Mouse (Mus musculus): ENCODE data around the gene Lamtor4. TPM values are rescaled to one million over a fixed set of nuclear protein-coding genes. Genes with fewer than 3 reads are reported as not detected.

The Lamtor4 gene
- polyA plus RNA-seq, 1 experiment from 2014 or later = 56.7 TPM

DNA sequence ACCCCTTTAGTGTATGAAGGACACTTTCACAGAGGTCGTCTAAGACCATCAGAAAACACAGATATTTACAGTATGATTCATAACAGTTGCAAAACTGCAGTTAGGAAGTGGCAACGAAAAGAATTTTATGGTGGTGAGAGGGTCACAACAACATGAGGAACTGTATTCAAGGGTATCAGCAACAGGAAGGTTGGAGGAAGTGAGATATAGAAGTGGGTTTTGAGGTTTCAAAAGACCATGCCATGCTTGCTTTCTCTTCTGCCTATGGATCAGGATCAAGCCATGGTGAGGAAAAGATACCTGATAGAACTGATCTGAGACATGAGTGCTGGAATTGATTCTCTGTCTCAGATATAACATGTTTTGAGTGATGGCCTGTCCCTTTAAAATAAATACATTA is 27.9 kb upstream of the Lamtor4 start:
- no peak overlapping the region for H3K4me2 ChIP-seq (ENCODE audit: low read depth, low read length)
- no peak overlapping the region for H3K4me3 ChIP-seq (ENCODE audit: low read length)
- H3K36me3 ChIP-seq (ENCODE audit: control insufficient read depth, insufficient read depth, low read length) = no peaks in the 10 kb centered on the region
- H3K9me3 ChIP-seq (ENCODE audit: control insufficient read depth, low read length) = no peaks in the 10 kb centered on the region
- H3K27ac ChIP-seq (ENCODE audit: low read length) = no peak overlapping the region
- no peak for ATAC-seq (ENCODE audit: low read depth)
- WGBS = 51% methylated on average over 2 of the region's 2 CpGs
- no peaks in the 10 kb centered on the region for H3K4me1 ChIP-seq (replicated peaks; ENCODE audit: control insufficient read depth, insufficient read depth, low read length)
- H3K9ac ChIP-seq (ENCODE audit: low read length) = no peak overlapping the region
- H3K27me3 ChIP-seq (ENCODE audit: control insufficient read depth, insufficient read depth, low read depth, low read length) = no peaks in the 10 kb centered on the region

DNA sequence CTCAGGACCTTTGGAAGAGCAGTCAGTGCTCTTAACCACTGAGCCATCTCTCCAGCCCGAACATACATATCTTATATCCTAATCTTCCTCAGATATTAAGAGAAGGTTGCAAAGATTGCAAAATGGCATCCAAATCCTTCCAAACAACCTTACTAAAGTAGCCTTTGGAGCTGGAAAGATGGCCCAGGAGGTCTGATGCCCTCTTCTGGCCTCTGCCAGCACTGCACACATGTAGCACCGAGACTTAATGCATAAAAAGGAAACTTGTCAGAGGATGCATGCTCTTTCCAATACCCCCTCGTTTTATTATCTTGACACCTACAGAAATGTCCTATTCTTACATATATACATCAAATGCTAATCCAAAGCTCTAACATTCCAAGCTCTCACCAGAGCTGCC is 27.3 kb upstream of the Lamtor4 start:
- no peaks in the 10 kb centered on the region for H3K9me3 ChIP-seq (ENCODE audit: control insufficient read depth, low read length)
- H3K9ac ChIP-seq (ENCODE audit: low read length) = no peak overlapping the region
- H3K27ac ChIP-seq (ENCODE audit: low read length) = no peak overlapping the region
- no peak overlapping the region for H3K4me3 ChIP-seq (ENCODE audit: low read length)
- no peaks in the 10 kb centered on the region for H3K27me3 ChIP-seq (ENCODE audit: control insufficient read depth, insufficient read depth, low read depth, low read length)
- WGBS = 49% methylated on average over 3 of the region's 3 CpGs
- no peak overlapping the region for H3K4me2 ChIP-seq (ENCODE audit: low read depth, low read length)
- no peaks in the 10 kb centered on the region for H3K36me3 ChIP-seq (ENCODE audit: control insufficient read depth, insufficient read depth, low read length)
- no peaks in the 10 kb centered on the region for H3K4me1 ChIP-seq (replicated peaks; ENCODE audit: control insufficient read depth, insufficient read depth, low read length)
- no peak for ATAC-seq (ENCODE audit: low read depth)

DNA sequence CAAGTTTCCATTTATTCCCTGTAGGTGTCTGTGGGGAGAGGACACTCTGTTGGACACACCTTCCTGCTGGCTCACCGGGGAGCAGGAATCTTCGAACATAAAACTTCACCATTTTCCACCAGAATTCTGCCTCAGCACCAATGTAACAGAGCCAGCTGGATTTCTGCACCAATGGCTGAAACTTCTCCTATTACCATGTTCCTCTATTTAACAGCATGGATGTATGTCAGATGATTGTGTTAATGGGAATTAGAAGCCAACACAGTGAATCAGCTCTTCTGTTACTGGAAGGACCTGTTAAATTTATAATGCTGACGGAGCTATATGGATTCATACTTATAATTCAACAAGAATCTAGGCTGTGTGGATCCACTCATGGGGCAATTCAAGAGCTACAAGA is 25.8 kb upstream of the Lamtor4 start:
- no peak for ATAC-seq (ENCODE audit: low read depth)
- no peak overlapping the region for H3K27ac ChIP-seq (ENCODE audit: low read length)
- H3K4me3 ChIP-seq (ENCODE audit: low read length) = no peak overlapping the region
- no peak overlapping the region for H3K9ac ChIP-seq (ENCODE audit: low read length)
- 82% methylated on average over 3 of the region's 3 CpGs for WGBS
- H3K9me3 ChIP-seq (ENCODE audit: control insufficient read depth, low read length) = no peaks in the 10 kb centered on the region
- H3K36me3 ChIP-seq (ENCODE audit: control insufficient read depth, insufficient read depth, low read length) = no peaks in the 10 kb centered on the region
- H3K4me1 ChIP-seq (replicated peaks; ENCODE audit: control insufficient read depth, insufficient read depth, low read length) = no peaks in the 10 kb centered on the region
- no peaks in the 10 kb centered on the region for H3K27me3 ChIP-seq (ENCODE audit: control insufficient read depth, insufficient read depth, low read depth, low read length)
- no peak overlapping the region for H3K4me2 ChIP-seq (ENCODE audit: low read depth, low read length)

DNA sequence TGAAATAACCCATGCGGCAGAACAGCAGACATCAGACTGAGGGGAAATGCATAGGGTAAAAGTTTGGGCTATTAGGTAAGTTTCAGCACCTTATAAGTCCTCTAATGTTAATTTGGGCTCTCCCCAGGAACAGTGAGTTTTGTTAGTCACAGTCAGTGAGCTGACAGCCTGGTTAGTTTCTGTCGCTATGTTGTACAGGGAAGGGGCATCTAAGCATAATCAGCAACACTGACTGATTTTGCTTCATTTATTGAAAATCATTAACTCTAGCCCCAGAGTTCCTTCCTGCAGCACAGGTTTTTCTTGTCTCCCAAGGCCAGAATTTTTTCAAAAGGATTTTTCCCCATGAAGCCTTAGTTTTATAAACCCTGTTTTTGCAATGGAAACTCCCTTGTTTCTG is 21.5 kb upstream of the Lamtor4 start:
- no peak overlapping the region for H3K9ac ChIP-seq (ENCODE audit: low read length)
- no peak overlapping the region for H3K4me2 ChIP-seq (ENCODE audit: low read depth, low read length)
- no peaks in the 10 kb centered on the region for H3K9me3 ChIP-seq (ENCODE audit: control insufficient read depth, low read length)
- no peaks in the 10 kb centered on the region for H3K4me1 ChIP-seq (replicated peaks; ENCODE audit: control insufficient read depth, insufficient read depth, low read length)
- H3K4me3 ChIP-seq (ENCODE audit: low read length) = no peak overlapping the region
- ATAC-seq (ENCODE audit: low read depth) = no peak
- H3K27me3 ChIP-seq (ENCODE audit: control insufficient read depth, insufficient read depth, low read depth, low read length) = no peaks in the 10 kb centered on the region
- WGBS = 74% methylated on average over 2 of the region's 2 CpGs
- H3K27ac ChIP-seq (ENCODE audit: low read length) = no peak overlapping the region
- no peaks in the 10 kb centered on the region for H3K36me3 ChIP-seq (ENCODE audit: control insufficient read depth, insufficient read depth, low read length)

DNA sequence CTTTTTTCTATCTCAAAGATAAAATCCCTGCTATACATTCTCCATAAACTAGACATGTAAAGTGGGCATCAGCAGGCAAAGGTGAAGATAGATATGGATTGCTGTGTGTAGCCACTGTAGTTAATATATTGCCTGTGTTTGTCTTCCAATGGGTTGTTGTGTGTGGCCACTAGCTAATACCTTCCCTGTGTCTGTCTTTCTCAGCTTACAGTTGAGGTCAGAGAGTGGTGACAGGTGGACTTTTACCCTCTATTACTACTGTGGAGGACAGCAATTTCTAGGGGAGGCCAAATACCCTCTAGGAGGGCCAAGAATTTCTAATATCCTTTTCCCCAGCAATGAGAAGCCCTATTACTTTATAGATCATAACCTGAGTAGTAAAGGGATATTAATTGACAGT is 21.1 kb upstream of the Lamtor4 start:
- Histone ChIP-seq H3K27me3 (ENCODE audit: control insufficient read depth, insufficient read depth, low read depth, low read length) (no peaks in the 10 kb centered on the region), H3K4me2 (ENCODE audit: low read depth, low read length) (no peak overlapping the region), H3K4me1 (replicated peaks; ENCODE audit: control insufficient read depth, insufficient read depth, low read length) (no peaks in the 10 kb centered on the region), H3K9ac (ENCODE audit: low read length) (no peak overlapping the region), H3K36me3 (ENCODE audit: control insufficient read depth, insufficient read depth, low read length) (no peaks in the 10 kb centered on the region), H3K4me3 (ENCODE audit: low read length) (no peak overlapping the region), H3K9me3 (ENCODE audit: control insufficient read depth, low read length) (no peaks in the 10 kb centered on the region), H3K27ac (ENCODE audit: low read length) (no peak overlapping the region)
- ATAC-seq (ENCODE audit: low read depth) = no peak

DNA sequence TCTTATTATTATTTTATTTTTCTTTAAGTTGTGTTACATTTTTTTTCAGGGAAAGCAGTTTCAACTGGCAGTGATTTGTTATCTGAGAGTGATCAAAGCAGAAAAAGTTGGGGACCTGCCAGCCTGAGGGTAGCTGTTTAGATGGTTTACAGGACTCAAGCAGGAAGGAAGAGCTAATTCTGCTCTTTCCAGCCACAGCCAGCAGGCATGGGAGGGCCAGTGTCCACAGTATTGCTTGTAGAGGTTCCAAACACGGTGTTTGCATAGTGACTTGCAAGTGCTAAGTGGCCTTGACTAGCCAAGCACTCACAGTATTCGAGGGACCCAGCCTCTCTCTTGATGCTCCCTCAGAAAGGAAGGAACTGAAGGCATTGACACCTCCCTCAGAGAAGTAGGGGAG is 13.8 kb upstream of the Lamtor4 start:
- Histone ChIP-seq H3K9me3 (ENCODE audit: control insufficient read depth, low read length) (no peaks in the 10 kb centered on the region), H3K36me3 (ENCODE audit: control insufficient read depth, insufficient read depth, low read length) (no peaks in the 10 kb centered on the region), H3K4me3 (ENCODE audit: low read length) (no peak overlapping the region), H3K4me2 (ENCODE audit: low read depth, low read length) (no peak overlapping the region), H3K27me3 (ENCODE audit: control insufficient read depth, insufficient read depth, low read depth, low read length) (no peaks in the 10 kb centered on the region), H3K9ac (ENCODE audit: low read length) (no peak overlapping the region), H3K4me1 (replicated peaks; ENCODE audit: control insufficient read depth, insufficient read depth, low read length) (no peaks in the 10 kb centered on the region), H3K27ac (ENCODE audit: low read length) (no peak overlapping the region)
- ATAC-seq (ENCODE audit: low read depth) = no peak
- WGBS = 7% methylated on average over 2 of the region's 2 CpGs

DNA sequence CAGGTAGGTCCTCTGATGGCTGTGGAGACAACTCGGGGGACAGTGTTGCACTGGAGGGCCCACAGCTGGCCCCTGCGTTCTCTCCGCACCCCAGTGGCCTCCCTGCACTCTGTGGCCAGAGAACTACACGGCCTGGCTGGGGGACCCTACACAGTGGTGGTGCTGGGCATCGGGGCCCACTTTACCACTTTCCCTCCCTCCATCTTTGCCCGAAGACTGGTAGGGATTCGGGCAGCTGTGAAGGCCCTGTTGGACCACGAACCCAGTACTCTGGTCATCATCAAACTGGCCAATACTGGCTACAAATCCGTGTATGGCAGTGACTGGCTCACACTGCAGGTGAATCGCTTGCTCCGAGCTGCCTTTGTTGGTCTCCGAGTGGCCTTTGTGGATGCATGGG is 4.1 kb upstream of the Lamtor4 start:
- ATAC-seq (ENCODE audit: low read depth) = no peak
- Histone ChIP-seq H3K4me3 (ENCODE audit: low read length) (no peak overlapping the region), H3K36me3 (ENCODE audit: control insufficient read depth, insufficient read depth, low read length) (no peaks in the 10 kb centered on the region), H3K27me3 (ENCODE audit: control insufficient read depth, insufficient read depth, low read depth, low read length) (no peaks in the 10 kb centered on the region), H3K9ac (ENCODE audit: low read length) (no peak overlapping the region), H3K9me3 (ENCODE audit: control insufficient read depth, low read length) (no peaks in the 10 kb centered on the region), H3K27ac (ENCODE audit: low read length) (no peak overlapping the region), H3K4me2 (ENCODE audit: low read depth, low read length) (no peak overlapping the region), H3K4me1 (replicated peaks; ENCODE audit: control insufficient read depth, insufficient read depth, low read length) (peaks cover 2% of the 10 kb centered on the region)
- WGBS = 80% methylated on average over 12 of the region's 12 CpGs

DNA sequence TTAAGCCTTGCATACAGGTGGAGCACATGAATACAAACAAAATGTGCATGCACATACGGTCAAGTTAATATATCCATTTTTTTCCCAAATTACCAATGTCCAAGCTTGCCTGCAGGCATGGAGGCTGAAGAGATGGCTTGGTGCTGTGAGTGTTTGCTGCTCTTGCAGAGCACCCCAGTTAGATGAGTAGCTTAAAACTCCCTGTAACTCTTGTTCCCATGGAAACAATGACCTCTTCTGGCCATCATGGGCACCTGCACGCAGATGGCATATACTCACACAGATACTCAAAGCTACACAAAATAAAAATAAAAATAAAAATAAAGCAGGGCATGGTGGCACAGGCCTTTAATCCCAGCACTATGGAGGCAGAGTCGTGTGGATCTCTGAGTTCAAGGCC is 2.2 kb upstream of the Lamtor4 start:
- Histone ChIP-seq H3K27me3 (ENCODE audit: control insufficient read depth, insufficient read depth, low read depth, low read length) (no peaks in the 10 kb centered on the region), H3K4me3 (ENCODE audit: low read length) (no peak overlapping the region), H3K4me2 (ENCODE audit: low read depth, low read length) (no peak overlapping the region), H3K27ac (ENCODE audit: low read length) (no peak overlapping the region), H3K9me3 (ENCODE audit: control insufficient read depth, low read length) (no peaks in the 10 kb centered on the region), H3K4me1 (replicated peaks; ENCODE audit: control insufficient read depth, insufficient read depth, low read length) (peaks cover 6% of the 10 kb centered on the region), H3K36me3 (ENCODE audit: control insufficient read depth, insufficient read depth, low read length) (no peaks in the 10 kb centered on the region), H3K9ac (ENCODE audit: low read length) (no peak overlapping the region)
- 86% methylated on average over 3 of the region's 3 CpGs for WGBS
- no peak for ATAC-seq (ENCODE audit: low read depth)

DNA sequence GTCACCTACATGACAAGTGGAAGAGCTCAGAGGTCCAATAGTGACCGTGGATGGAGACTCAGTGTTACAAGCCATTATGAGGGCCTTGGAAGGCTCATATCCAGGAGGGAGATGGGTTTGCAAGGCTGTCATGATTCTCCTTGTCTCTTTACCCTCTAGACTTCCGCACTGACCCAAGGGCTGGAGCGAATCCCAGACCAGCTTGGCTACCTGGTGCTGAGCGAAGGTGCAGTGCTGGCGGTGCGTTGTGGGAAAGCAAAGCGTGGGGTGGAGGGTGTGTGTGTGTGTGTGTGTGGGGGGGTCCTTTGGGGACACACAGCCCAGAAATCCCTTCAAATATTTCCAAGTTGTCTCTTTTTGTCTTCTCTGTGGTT is 799 bp downstream of the Lamtor4 start:
- peak overlapping the region; percentile 91 for H3K4me3 ChIP-seq (ENCODE audit: low read length)
- WGBS = 11% methylated on average over 7 of the region's 7 CpGs
- peaks cover 15% of the 10 kb centered on the region for H3K36me3 ChIP-seq (ENCODE audit: control insufficient read depth, insufficient read depth, low read length)
- H3K9me3 ChIP-seq (ENCODE audit: control insufficient read depth, low read length) = no peaks in the 10 kb centered on the region
- H3K9ac ChIP-seq (ENCODE audit: low read length) = peak overlapping the region; percentile 84
- ATAC-seq (ENCODE audit: low read depth) = no peak
- H3K4me2 ChIP-seq (ENCODE audit: low read depth, low read length) = peak overlapping the region; percentile 82
- H3K27me3 ChIP-seq (ENCODE audit: control insufficient read depth, insufficient read depth, low read depth, low read length) = no peaks in the 10 kb centered on the region
- peaks cover 6% of the 10 kb centered on the region for H3K4me1 ChIP-seq (replicated peaks; ENCODE audit: control insufficient read depth, insufficient read depth, low read length)
- H3K27ac ChIP-seq (ENCODE audit: low read length) = peak overlapping the region; percentile 76

DNA sequence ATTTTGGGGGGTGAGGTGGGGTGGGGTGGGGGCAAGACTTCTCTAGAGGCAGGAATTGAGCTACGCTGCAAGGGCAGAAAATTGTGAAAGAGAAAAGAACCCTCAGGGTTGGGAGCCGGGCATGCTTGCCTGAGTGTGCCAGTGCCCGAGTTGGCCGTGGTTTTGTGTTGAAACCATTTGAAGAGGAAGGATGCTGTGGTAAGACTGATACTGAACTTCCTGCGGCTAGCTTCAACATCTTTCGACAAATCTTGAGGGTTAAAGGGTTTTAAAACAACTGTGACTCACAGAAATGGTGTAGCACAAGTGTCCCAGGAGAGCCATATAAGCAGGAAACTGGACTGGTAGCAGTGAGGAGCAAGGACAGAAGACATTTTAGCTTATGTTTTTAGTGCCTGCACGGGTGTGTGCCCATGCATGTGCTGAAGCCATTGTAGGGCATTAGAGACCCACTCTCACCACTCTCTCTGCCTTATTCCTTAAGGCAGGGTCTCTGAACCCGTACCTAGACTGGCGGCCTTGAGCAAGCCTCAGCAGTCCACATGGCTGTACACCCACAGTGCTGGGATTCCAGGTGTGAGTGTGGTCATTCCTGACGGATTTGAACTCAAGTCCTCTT is 1.8 kb downstream of the Lamtor4 start:
- no peak overlapping the region for H3K9ac ChIP-seq (ENCODE audit: low read length)
- H3K4me1 ChIP-seq (replicated peaks; ENCODE audit: control insufficient read depth, insufficient read depth, low read length) = peaks cover 6% of the 10 kb centered on the region
- H3K4me3 ChIP-seq (ENCODE audit: low read length) = no peak overlapping the region
- WGBS = 87% methylated on average over 10 of the region's 10 CpGs
- no peak overlapping the region for H3K4me2 ChIP-seq (ENCODE audit: low read depth, low read length)
- H3K36me3 ChIP-seq (ENCODE audit: control insufficient read depth, insufficient read depth, low read length) = peaks cover 18% of the 10 kb centered on the region
- no peaks in the 10 kb centered on the region for H3K9me3 ChIP-seq (ENCODE audit: control insufficient read depth, low read length)
- H3K27ac ChIP-seq (ENCODE audit: low read length) = no peak overlapping the region
- no peaks in the 10 kb centered on the region for H3K27me3 ChIP-seq (ENCODE audit: control insufficient read depth, insufficient read depth, low read depth, low read length)
- no peak for ATAC-seq (ENCODE audit: low read depth)

Data from lung, embryonic 16.5 days (tissue).